Mouse (Mus musculus) neutrophil, adult 5-6 weeks (primary cell): ENCODE data around the gene Dsn1. TPM values are rescaled to one million over a fixed set of nuclear protein-coding genes. Genes with fewer than 3 reads are reported as not detected.

Source experiments
- ATAC-seq: fragments of 151-379, 151-347 bp; 2 replicates; pipeline ENCODE4 v1.8.0; 2017; ENCODE audit warnings: mild to moderate bottlenecking, moderate TSS enrichment; ENCODE audit not compliant: insufficient number of reproducible peaks, poor library complexity, low FRiP score, severe bottlenecking; ENCODE audit errors: extremely low read depth
- total RNA-seq: library from RNA; stranded (forward); fragments of 200-1000 nt; gene quantifications from 2 replicates; pipeline ENCODE4 v1.2.3, GENCODE M21; 2017

Dsn1 gene
- total RNA-seq, 1 experiment from 2014 or later, result 14.4 TPM

- ATAC-seq, result no peak
Measured at GRCm38 (mm10) chr2:157028261-157028660, 21.3 kb upstream of the Dsn1 start.

- ATAC-seq, result no peak
Measured at GRCm38 (mm10) chr2:157027106-157028008, 20.4 kb upstream of the Dsn1 start.

- no peak for ATAC-seq
Measured at GRCm38 (mm10) chr2:157021156-157021555, 14.2 kb upstream of the Dsn1 start.

- ATAC-seq, result no peak
Measured at GRCm38 (mm10) chr2:157019228-157019627, 12.3 kb upstream of the Dsn1 start.

GRCm38 (mm10) chr2:157016529-157017270, 9.7 kb upstream of the Dsn1 start:
- no peak for ATAC-seq

- ATAC-seq, result no peak
Measured at GRCm38 (mm10) chr2:157012341-157012740, 5.4 kb upstream of the Dsn1 start.

GRCm38 (mm10) chr2:157010634-157011310, 3.8 kb upstream of the Dsn1 start:
- ATAC-seq, result no peak

GRCm38 (mm10) chr2:157010121-157010520, 3.2 kb upstream of the Dsn1 start:
- no peak for ATAC-seq

GRCm38 (mm10) chr2:157008509-157008908, 1.6 kb upstream of the Dsn1 start:
- ATAC-seq, result no peak

- 0 out of 2 replicates have a peak, but pooled peaks have one; percentile 3 for ATAC-seq
Measured at GRCm38 (mm10) chr2:157007234-157007596, 261 bp upstream of the Dsn1 start.

GRCm38 (mm10) chr2:157002321-157002720, 4.6 kb downstream of the Dsn1 start:
- ATAC-seq, result no peak

GRCm38 (mm10) chr2:156998263-156998662, 8.7 kb downstream of the Dsn1 start:
- ATAC-seq, result no peak

GRCm38 (mm10) chr2:156996576-156996975, 10.4 kb downstream of the Dsn1 start:
- no peak for ATAC-seq

GRCm38 (mm10) chr2:156991470-156992319, 15.3 kb downstream of the Dsn1 start, which contains the start of gene Ndrg3:
Ndrg3 (minus strand) TSS chr2:156992056.
- ATAC-seq, result peak; percentile 94

GRCm38 (mm10) chr2:156990727-156991431, 16.1 kb downstream of the Dsn1 start:
- ATAC-seq, result no peak

- ATAC-seq, result no peak
Measured at GRCm38 (mm10) chr2:156987316-156987715, 19.6 kb downstream of the Dsn1 start.

GRCm38 (mm10) chr2:156982864-156983263, 24.1 kb downstream of the Dsn1 start:
- no peak for ATAC-seq

- no peak for ATAC-seq
Measured at GRCm38 (mm10) chr2:156981291-156981690, 25.7 kb downstream of the Dsn1 start.
